Mouse (Mus musculus): Measurements from ENCODE around the gene Sdf2. TPM values are rescaled to one million over a fixed set of nuclear protein-coding genes. Genes with fewer than 3 reads are reported as not detected.
A peak's percentile ranks its signal among the peaks of the same experiment; 100 is the strongest.

Gene Sdf2
- 75.5 and 81.4 TPM in 2 replicates for total RNA-seq (2012; rRNA removed)
- polyA plus RNA-seq (2012; ENCODE audit: insufficient read depth in 1 of 2, insufficient read length in 2 of 2, low read depth in 1 of 2, low replicate concordance in 2 of 2, missing spikeins in 1 of 2) = 10 to 100 TPM in 1 of 2 experiments, not detected in 1; 68.1 TPM

DNA sequence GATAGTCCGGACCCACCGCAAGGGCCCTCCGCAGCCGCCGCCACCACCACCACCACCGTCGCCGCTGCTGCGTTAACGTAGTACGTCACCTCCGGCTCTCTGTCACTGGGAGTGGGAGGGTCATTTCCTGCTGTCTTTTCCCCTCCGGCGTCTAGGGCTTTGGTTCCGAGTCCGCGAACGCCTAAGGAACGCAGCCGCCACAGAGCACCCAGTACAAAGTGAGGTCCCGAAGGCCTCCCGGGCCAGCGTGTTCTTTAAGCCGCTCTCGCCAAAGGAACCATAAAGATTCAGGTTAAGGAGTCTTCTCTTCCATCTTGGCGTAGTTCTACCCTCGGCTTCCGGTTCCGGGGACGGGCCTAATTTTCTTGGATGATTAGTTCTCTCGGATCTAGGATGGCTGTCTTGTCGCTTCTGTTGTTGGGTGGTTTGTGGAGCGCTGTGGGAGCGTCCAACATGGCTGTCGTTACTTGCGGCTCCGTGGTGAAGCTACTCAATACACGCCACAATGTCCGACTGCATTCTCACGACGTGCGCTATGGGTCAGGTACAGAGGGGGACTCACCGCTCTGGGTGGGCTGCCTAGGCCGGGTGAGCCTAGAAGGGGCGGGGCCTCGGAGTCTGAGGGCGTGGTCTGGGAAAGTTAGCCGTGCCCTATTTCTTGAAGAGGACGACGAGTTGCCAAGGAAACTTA lies at the start of gene Sdf2, which contains the start of gene Supt6:
Gene Sdf2, plus strand, starts transcription at position 120 of the 691 bp plus-strand sequence.
Gene Supt6, minus strand, starts transcription at position 361 of the 691 bp plus-strand sequence.
- peaks cover 71% of the 10 kb centered on the region for H3K79me2 ChIP-seq (ENCODE audit: control insufficient read depth, insufficient read depth, low read length, poor library complexity)
- TF ChIP-seq UBTF (IDR thresholded peaks at IDR 0.05; ENCODE audit: borderline replicate concordance, insufficient read depth, low read depth, low read length) (peak; percentile 90; the same call in 1 of the 2 replicates), TCF12 (IDR thresholded peaks at IDR 0.05; ENCODE audit: low read depth, low read length) (peak; percentile 32; the same call in 1 of the 2 replicates), MAX (IDR thresholded peaks at IDR 0.05; ENCODE audit: low read length) (peak; percentile 13; the same call in 1 of the 2 replicates), ELF1 (IDR thresholded peaks at IDR 0.05; ENCODE audit: low read depth, low read length) (peak; percentile 80), CHD1 (IDR thresholded peaks at IDR 0.05; ENCODE audit: low read depth, low read length) (no peak), ZMIZ1 (IDR thresholded peaks at IDR 0.05; ENCODE audit: low read depth, low read length) (peak; percentile 78), SMC3 (IDR thresholded peaks at IDR 0.05; ENCODE audit: low read depth, low read length) (no peak), NRF1 (IDR thresholded peaks at IDR 0.05; ENCODE audit: insufficient read depth, low read depth, low read length, poor library complexity, severe bottlenecking) (0 out of 2 replicates have a peak, but pooled peaks have one; percentile 38), SIN3A (IDR thresholded peaks at IDR 0.05; ENCODE audit: low read length) (peak; percentile 89), MXI1 (IDR thresholded peaks at IDR 0.05; ENCODE audit: low read depth, low read length) (peak; percentile 76), ZNF384 (IDR thresholded peaks at IDR 0.05; ENCODE audit: low read depth, low read length) (no peak), HCFC1 (IDR thresholded peaks at IDR 0.05; ENCODE audit: low read depth, low read length) (peak; percentile 85), POLR2A (IDR thresholded peaks at IDR 0.05; ENCODE audit: control insufficient read depth in 1 of 2, insufficient read depth in 1 of 2, low read depth in 1 of 2, low read length in 2 of 2, poor library complexity in 1 of 2) (peak; percentile 55 to 93), POLR2AphosphoS2 (IDR thresholded peaks at IDR 0.05; ENCODE audit: low read length) (peak; percentile 86), NELFE (IDR thresholded peaks at IDR 0.05; ENCODE audit: low read depth, low read length) (peak; percentile 88), TBP (IDR thresholded peaks at IDR 0.05; ENCODE audit: low read depth, low read length) (peak; percentile 70; the same call in 1 of the 2 replicates), RCOR1 (IDR thresholded peaks at IDR 0.05; ENCODE audit: low read depth, low read length) (no peak), KAT2A (conservative IDR thresholded peaks at IDR 0.05; ENCODE audit: low read depth, low read length) (peak; percentile 46; the same call in 1 of the 2 replicates)
- H3K9ac ChIP-seq (ENCODE audit: control insufficient read depth, low read depth, low read length, poor library complexity, severe bottlenecking) = peak within 1 kb of the TSS; percentile 75
- H3K36me3 ChIP-seq (ENCODE audit: control insufficient read depth in 1 of 2, insufficient read depth in 2 of 2, low read length in 2 of 2) = peaks cover 3 to 34% of the 10 kb centered on the region in 2 experiments
- H3K27ac ChIP-seq (ENCODE audit: control insufficient read depth, low read depth, low read length) = peak within 1 kb of the TSS; percentile 82
- H3K4me3 ChIP-seq (ENCODE audit: control insufficient read depth in 1 of 2, insufficient read depth in 1 of 2, low read depth in 2 of 2, low read length in 2 of 2) = peak within 1 kb of the TSS; percentile 83 to 90
- peak; percentile 98 for DNase-seq (ENCODE audit: low read depth, low spot score)
- H3K27me3 ChIP-seq (ENCODE audit: control insufficient read depth in 1 of 2, insufficient read depth in 2 of 2, low read length in 2 of 2) = no peaks in the 10 kb centered on the region
- H3K4me1 ChIP-seq (ENCODE audit: control insufficient read depth in 1 of 2, insufficient read depth in 2 of 2, low read length in 2 of 2) = peaks cover 14 to 18% of the 10 kb centered on the region in 2 experiments
- no peaks in the 10 kb centered on the region for H3K9me3 ChIP-seq (replicated peaks; ENCODE audit: insufficient read depth, low read length)

DNA sequence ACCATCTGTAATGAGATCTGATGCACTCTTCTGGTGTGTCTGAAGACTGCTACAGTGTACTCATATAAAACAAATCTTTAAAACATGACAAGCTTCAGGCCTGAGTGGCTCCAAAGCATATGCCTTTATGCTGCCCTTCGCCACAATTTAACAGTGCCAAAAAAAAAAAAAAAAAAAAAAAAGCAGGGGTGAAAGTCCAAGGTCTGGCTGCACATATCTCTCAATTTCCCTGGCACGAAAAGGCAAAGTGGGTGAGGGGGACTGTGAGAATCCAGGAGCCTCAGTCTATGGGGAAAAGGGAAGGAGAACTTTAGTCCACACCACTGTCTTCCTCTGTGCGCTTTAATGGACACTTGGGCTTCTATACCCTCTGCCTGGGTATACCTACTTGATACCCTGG lies 43.2 kb upstream of the Sdf2 start:
- no peak for DNase-seq (ENCODE audit: low read depth, low spot score)
- H3K4me1 ChIP-seq (ENCODE audit: control insufficient read depth in 1 of 2, insufficient read depth in 2 of 2, low read length in 2 of 2) = no peaks in the 10 kb centered on the region
- no peaks in the 10 kb centered on the region for H3K79me2 ChIP-seq (ENCODE audit: control insufficient read depth, insufficient read depth, low read length, poor library complexity)
- TF ChIP-seq ZNF384 (IDR thresholded peaks at IDR 0.05; ENCODE audit: low read depth, low read length) (peak; percentile 53), GABPA (IDR thresholded peaks at IDR 0.05; ENCODE audit: low read depth, low read length) (no peak)
- H3K36me3 ChIP-seq (ENCODE audit: control insufficient read depth in 1 of 2, insufficient read depth in 2 of 2, low read length in 2 of 2) = peaks cover 0 to 3% of the 10 kb centered on the region in 2 experiments; a peak in 1 of 4 replicates
- no peak overlapping the region for H3K4me3 ChIP-seq (ENCODE audit: control insufficient read depth in 1 of 2, insufficient read depth in 1 of 2, low read depth in 2 of 2, low read length in 2 of 2)
- H3K27me3 ChIP-seq (ENCODE audit: control insufficient read depth in 1 of 2, insufficient read depth in 2 of 2, low read length in 2 of 2) = no peaks in the 10 kb centered on the region
- H3K9ac ChIP-seq (ENCODE audit: control insufficient read depth, low read depth, low read length, poor library complexity, severe bottlenecking) = no peak overlapping the region
- H3K27ac ChIP-seq (ENCODE audit: control insufficient read depth, low read depth, low read length) = no peak overlapping the region
- no peaks in the 10 kb centered on the region for H3K9me3 ChIP-seq (replicated peaks; ENCODE audit: insufficient read depth, low read length)
